Mouse (Mus musculus) cortical plate, adult 2 months (tissue): ENCODE results near the gene Gm44790. TPM values are rescaled to one million over a fixed set of nuclear protein-coding genes. Genes with fewer than 3 reads are reported as not detected.
"Not testable (repeated sequence)": the region's sequence is repeated elsewhere in the genome, so short reads cannot be mapped to it uniquely, and the experiment has no call there.

Experiments used
- H3K27ac ChIP-seq: fragments of 200-500 bp; 2 replicates; pipeline ENCODE4 v1.5.1; 2012; ENCODE audit warnings: low read length, control low read depth, inconsistent platforms; ENCODE audit not compliant: insufficient read depth
- H3K4me1 ChIP-seq: fragments of 200-500 bp; 2 replicates; pipeline ENCODE4 v1.6.1; 2011; ENCODE audit warnings: low read length; ENCODE audit not compliant: control insufficient read depth, insufficient read depth
- H3K4me3 ChIP-seq: fragments of 200-500 bp; 2 replicates; pipeline ENCODE4 v1.5.1; 2011; ENCODE audit warnings: mild to moderate bottlenecking, low read length, control low read depth; ENCODE audit not compliant: insufficient read depth
- CTCF ChIP-seq: fragments of 200-500 bp; IDR thresholded peaks from 2 replicates; pipeline ENCODE4 v1.5.1; 2011; ENCODE audit warnings: mild to moderate bottlenecking, control low read depth, low read length; ENCODE audit not compliant: insufficient read depth; ENCODE audit errors: extremely low read depth
- POLR2A ChIP-seq: fragments of 200-500 bp; IDR thresholded peaks from 2 replicates; pipeline ENCODE4 v1.6.1; 2011; ENCODE audit warnings: mild to moderate bottlenecking, low read length, control low read depth; ENCODE audit not compliant: insufficient read depth; ENCODE audit errors: extremely low read depth
- polyA plus RNA-seq: library from polyadenylated mRNA; depleted of rRNA; stranded (reverse); fragments of >200 nt; gene quantifications from 2 replicates; pipeline ENCODE4 v1.2.3, GENCODE M21; 2012; rRNA removed

Gm44790 gene
- 1.0 and 1.5 TPM in 2 replicates for polyA plus RNA-seq

- TF ChIP-seq CTCF (no peak), POLR2A (no peak)
- Histone ChIP-seq H3K4me3 (no peak within 1 kb of the TSS), H3K4me1 (no peaks in the 10 kb centered on the region), H3K27ac (no peak within 1 kb of the TSS)
Measured at GRCm38 (mm10) chr6:86426358-86426757, at the start of gene Gm44790. Gene Gm44790, plus strand, starts transcription at chr6:86426658.

DNA sequence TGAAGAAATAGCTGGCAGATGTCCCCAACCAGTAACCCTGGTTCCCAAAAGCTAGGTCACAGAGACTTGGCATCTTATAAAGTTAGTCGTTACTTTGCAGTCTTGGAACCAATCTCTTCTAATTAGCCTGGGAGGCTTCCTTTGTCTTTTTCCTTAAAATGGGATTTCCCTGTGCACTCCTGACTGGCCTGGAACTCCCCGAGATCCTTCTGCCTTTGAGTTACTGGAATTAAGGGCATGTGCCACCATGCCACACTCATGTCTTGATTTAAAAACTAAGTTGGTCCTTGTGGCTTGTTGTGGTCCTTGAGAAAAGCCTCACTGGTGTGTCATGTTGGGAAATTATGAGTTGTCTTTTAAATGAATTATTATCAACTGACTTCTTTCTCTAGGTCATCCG is 48.1 kb upstream of the Gm44790 start:
- no peak overlapping the region for H3K27ac ChIP-seq
- H3K4me1 ChIP-seq: no peaks in the 10 kb centered on the region
- no peak overlapping the region for H3K4me3 ChIP-seq
- TF ChIP-seq POLR2A: no peak
- TF ChIP-seq CTCF: no peak

DNA sequence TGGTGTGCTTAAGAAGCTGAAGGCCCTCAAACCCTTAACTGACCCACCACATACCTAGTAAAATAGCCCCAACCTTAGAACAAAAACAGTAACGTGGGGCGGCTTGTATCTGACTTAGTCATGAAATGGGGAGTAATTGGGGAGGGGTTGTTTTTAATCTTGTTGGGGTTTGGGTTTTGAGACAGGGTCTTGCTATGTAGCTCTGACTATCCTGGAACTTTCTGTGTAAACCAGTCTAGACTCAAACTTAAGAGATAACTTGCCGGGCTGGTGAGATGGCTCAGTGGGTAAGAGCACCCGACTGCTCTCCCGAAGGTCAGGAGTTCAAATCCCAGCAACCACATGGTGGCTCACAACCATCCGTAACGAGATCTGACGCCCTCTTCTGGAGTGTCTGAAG is 46.3 kb upstream of the Gm44790 start:
- not testable (repeated sequence) for H3K27ac ChIP-seq, H3K4me3 ChIP-seq, H3K4me1 ChIP-seq

DNA sequence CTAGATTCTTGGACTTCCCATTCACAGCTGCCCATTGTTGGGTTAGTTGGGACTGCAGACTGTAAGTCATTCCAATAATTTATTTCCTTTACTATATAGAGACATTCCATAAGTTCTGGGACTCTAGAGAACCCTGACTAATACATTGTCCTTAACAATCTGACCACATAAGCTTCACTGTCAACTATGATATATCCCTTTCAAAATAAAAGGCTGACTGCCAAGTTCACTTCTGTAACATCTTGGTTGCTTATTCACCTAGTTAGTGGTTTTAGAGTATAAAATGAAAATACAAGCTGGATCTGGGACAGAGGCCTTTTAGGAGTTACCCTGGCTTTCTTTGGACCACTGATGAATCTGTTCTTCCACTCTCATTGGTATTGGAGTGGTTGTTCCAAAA is 43.9 kb upstream of the Gm44790 start:
- no peak for TF ChIP-seq POLR2A
- no peak for TF ChIP-seq CTCF
- H3K27ac ChIP-seq: no peak overlapping the region
- no peak overlapping the region for H3K4me3 ChIP-seq
- no peaks in the 10 kb centered on the region for H3K4me1 ChIP-seq

- TF ChIP-seq POLR2A (no peak), CTCF (no peak)
- Histone ChIP-seq H3K4me1 (no peaks in the 10 kb centered on the region), H3K4me3 (no peak overlapping the region), H3K27ac (no peak overlapping the region)
Measured at GRCm38 (mm10) chr6:86383370-86383769, 43.1 kb upstream of the Gm44790 start.

GRCm38 (mm10) chr6:86384692-86385091 is 41.8 kb upstream of the Gm44790 start:
- no peak for TF ChIP-seq POLR2A
- no peak for TF ChIP-seq CTCF
- H3K4me3 ChIP-seq: no peak overlapping the region
- no peaks in the 10 kb centered on the region for H3K4me1 ChIP-seq
- H3K27ac ChIP-seq: no peak overlapping the region

GRCm38 (mm10) chr6:86385362-86386104 is 40.9 kb upstream of the Gm44790 start:
- Histone ChIP-seq H3K4me1 (no peaks in the 10 kb centered on the region), H3K4me3 (no peak overlapping the region), H3K27ac (no peak overlapping the region)
- TF ChIP-seq CTCF (no peak), POLR2A (no peak)

- Histone ChIP-seq H3K4me3 (no peak overlapping the region), H3K27ac (no peak overlapping the region), H3K4me1 (no peaks in the 10 kb centered on the region)
- no peak for TF ChIP-seq POLR2A
- TF ChIP-seq CTCF: no peak
Measured at GRCm38 (mm10) chr6:86387313-86387712, 39.1 kb upstream of the Gm44790 start.

DNA sequence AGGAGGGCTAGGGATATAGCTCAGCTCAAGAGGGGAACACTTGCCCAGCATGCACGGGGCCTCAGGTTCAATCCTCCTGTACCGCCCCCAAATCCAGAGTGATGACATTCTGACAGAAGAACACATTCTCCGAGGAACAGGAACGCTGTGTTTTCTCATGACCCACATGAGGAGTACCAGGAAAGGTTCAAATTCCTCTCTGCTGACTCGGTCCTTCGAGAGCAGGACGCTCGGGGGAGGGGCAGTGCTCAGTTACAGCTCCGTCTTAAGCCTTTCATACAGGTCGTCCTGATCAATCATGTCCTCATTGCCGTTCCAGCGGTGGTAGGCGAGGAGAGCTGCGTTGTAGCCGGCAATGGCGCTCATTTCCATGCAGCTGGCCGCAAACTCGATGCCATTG is 38.0 kb upstream of the Gm44790 start:
- Histone ChIP-seq H3K4me3 (no peak overlapping the region), H3K27ac (no peak overlapping the region), H3K4me1 (no peaks in the 10 kb centered on the region)
- TF ChIP-seq CTCF (no peak), POLR2A (no peak)

GRCm38 (mm10) chr6:86391326-86391725 is 35.1 kb upstream of the Gm44790 start:
- no peak overlapping the region for H3K4me3 ChIP-seq
- TF ChIP-seq POLR2A: no peak
- H3K4me1 ChIP-seq: peaks cover 4% of the 10 kb centered on the region; the same call in 1 of the 2 replicates
- no peak overlapping the region for H3K27ac ChIP-seq

GRCm38 (mm10) chr6:86393187-86393586 is 33.3 kb upstream of the Gm44790 start:
- peaks cover 4% of the 10 kb centered on the region; the same call in 1 of the 2 replicates for H3K4me1 ChIP-seq
- no peak overlapping the region for H3K4me3 ChIP-seq
- no peak for TF ChIP-seq POLR2A
- TF ChIP-seq CTCF: no peak
- H3K27ac ChIP-seq: no peak overlapping the region
